Mouse (Mus musculus): ENCODE data around the gene Slc51b.

Gene Slc51b

GRCm38 (mm10) chr9:65422760-65423501, at the start of gene Slc51b:
TSS of gene Slc51b (minus strand) at chr9:65422955.
- DNase-seq (ENCODE audit: low spot score in 2 of 2) = no peak

GRCm38 (mm10) chr9:65467686-65468085, 44.9 kb upstream of the Slc51b start:
- no peak for DNase-seq (ENCODE audit: low spot score in 2 of 2)

GRCm38 (mm10) chr9:65465241-65465640, 42.5 kb upstream of the Slc51b start:
- no peak for DNase-seq (ENCODE audit: low spot score in 2 of 2)

GRCm38 (mm10) chr9:65464161-65464560, 41.4 kb upstream of the Slc51b start:
- DNase-seq (ENCODE audit: low spot score in 2 of 2) = no peak

- DNase-seq (ENCODE audit: low spot score in 2 of 2) = no peak
Measured at GRCm38 (mm10) chr9:65462544-65462943, 39.8 kb upstream of the Slc51b start.

GRCm38 (mm10) chr9:65460732-65461442, 38.1 kb upstream of the Slc51b start, which contains the start of gene Spg21:
TSS of gene Spg21 (plus strand) at chr9:65460947.
- DNase-seq (ENCODE audit: low spot score in 2 of 2) = peak; percentile 92 to 99

- DNase-seq (ENCODE audit: low spot score in 2 of 2) = no peak
Measured at GRCm38 (mm10) chr9:65460198-65460597, 37.4 kb upstream of the Slc51b start.

GRCm38 (mm10) chr9:65458975-65459374, 36.2 kb upstream of the Slc51b start:
- DNase-seq (ENCODE audit: low spot score in 2 of 2) = no peak

GRCm38 (mm10) chr9:65447951-65448350, 25.2 kb upstream of the Slc51b start:
- no peak for DNase-seq (ENCODE audit: low spot score in 2 of 2)

- no peak for DNase-seq (ENCODE audit: low spot score in 2 of 2)
Measured at GRCm38 (mm10) chr9:65444692-65445091, 21.9 kb upstream of the Slc51b start.

GRCm38 (mm10) chr9:65435671-65436301, 13.0 kb upstream of the Slc51b start, which contains the start of gene Mtfmt:
TSS of gene Mtfmt (plus strand) at chr9:65435782.
- peak; percentile 88 to 95 for DNase-seq (ENCODE audit: low spot score in 2 of 2)

- DNase-seq (ENCODE audit: low spot score in 2 of 2) = no peak
Measured at GRCm38 (mm10) chr9:65435211-65435610, 12.5 kb upstream of the Slc51b start.

- DNase-seq (ENCODE audit: low spot score in 2 of 2) = peak in 1 of 2 experiments; percentile 48
Measured at GRCm38 (mm10) chr9:65434140-65434539, 11.4 kb upstream of the Slc51b start.

- DNase-seq (ENCODE audit: low spot score in 2 of 2) = peak; percentile 68 to 69
Measured at GRCm38 (mm10) chr9:65432236-65432635, 9.5 kb upstream of the Slc51b start.

- DNase-seq (ENCODE audit: low spot score in 2 of 2) = no peak
Measured at GRCm38 (mm10) chr9:65430921-65431320, 8.2 kb upstream of the Slc51b start.

GRCm38 (mm10) chr9:65430401-65430800, 7.6 kb upstream of the Slc51b start:
- no peak for DNase-seq (ENCODE audit: low spot score in 2 of 2)

- no peak for DNase-seq (ENCODE audit: low spot score in 2 of 2)
Measured at GRCm38 (mm10) chr9:65428003-65428402, 5.2 kb upstream of the Slc51b start.

GRCm38 (mm10) chr9:65427511-65427910, 4.8 kb upstream of the Slc51b start:
- DNase-seq (ENCODE audit: low spot score in 2 of 2) = no peak

GRCm38 (mm10) chr9:65424393-65424792, 1.6 kb upstream of the Slc51b start:
- no peak for DNase-seq (ENCODE audit: low spot score in 2 of 2)

GRCm38 (mm10) chr9:65419633-65420032, 3.1 kb downstream of the Slc51b start:
- DNase-seq (ENCODE audit: low spot score in 2 of 2) = no peak

- no peak for DNase-seq (ENCODE audit: low spot score in 2 of 2)
Measured at GRCm38 (mm10) chr9:65417738-65418137, 5.0 kb downstream of the Slc51b start.

GRCm38 (mm10) chr9:65411326-65411725, 11.4 kb downstream of the Slc51b start:
- DNase-seq (ENCODE audit: low spot score in 2 of 2) = no peak
